ENCODE assay signal across 8 mouse cellular contexts in genomic region chr12:112674132-112675011, GRCm38 (mm10). TPM values are rescaled to one million over a fixed set of nuclear protein-coding genes. Genes with fewer than 3 reads are reported as not detected.
A peak's percentile ranks its signal among the peaks of the same experiment; 100 is the strongest.
DNase-seq lines count a peak whose midpoint lies in the region; ATAC-seq lines count a peak whose summit lies in the region.

Akt1 (minus strand) TSS chr12:112674884.

- peak within 1 kb of the TSS; percentile 95 for H3K4me2 ChIP-seq in forebrain, embryonic 16.5 days (ENCODE audit: low read length)

- ATAC-seq in forebrain, embryonic 16.5 days = peak; percentile 5
- peak; percentile 63 to 65 for ATAC-seq in hematopoietic stem cell, adult 5-6 weeks (replicated peaks in 1 of 2; ENCODE audit: insufficient read depth in 1 of 2, low FRiP score in 2 of 2, low TSS enrichment in 1 of 2, low read depth in 1 of 2, poor library complexity in 2 of 2, severe bottlenecking in 2 of 2)

- peaks cover 8% of the 10 kb centered on the region for H3K27me3 ChIP-seq in forebrain, embryonic 16.5 days (replicated peaks; ENCODE audit: control insufficient read depth, insufficient read depth, low read length)

- H3K4me3 ChIP-seq in forebrain, embryonic 16.5 days (replicated peaks; ENCODE audit: low read length) = peak within 1 kb of the TSS; percentile 94

- 2% methylated on average over 19 of the region's 70 CpGs for WGBS in forebrain, embryonic 16.5 days

- H3K36me3 ChIP-seq in forebrain, embryonic 16.5 days (ENCODE audit: control insufficient read depth, insufficient read depth) = peaks cover 9% of the 10 kb centered on the region; the same call in 1 of the 2 replicates

- no peak for DNase-seq in layer of hippocampus, adult 18-20 months (ENCODE audit: low spot score in 2 of 2)
- DNase-seq in layer of hippocampus, adult 11-12 months (ENCODE audit: low spot score) = no peak
- DNase-seq in c-Kit-positive CD71-positive TER-119-positive erythroid progenitor cells, embryonic 14.5 days (ENCODE audit: low spot score) = peak; percentile 62
- DNase-seq in layer of hippocampus, postnatal 25 days (ENCODE audit: extremely low spot score in 1 of 2, low spot score in 1 of 2) = peak in 1 of 2 experiments; percentile 51
- peak; percentile 55 for DNase-seq in lung, postnatal 25 days (ENCODE audit: low spot score)
- peak; percentile 52 for DNase-seq in right cerebral cortex, postnatal 25 days

- H3K9ac ChIP-seq in forebrain, embryonic 16.5 days (replicated peaks; ENCODE audit: low read depth, low read length) = peak within 1 kb of the TSS; percentile 99

- peaks cover 52% of the 10 kb centered on the region for H3K4me1 ChIP-seq in forebrain, embryonic 16.5 days (replicated peaks; ENCODE audit: control insufficient read depth, insufficient read depth, low read length)

- peak within 1 kb of the TSS; percentile 87 for H3K27ac ChIP-seq in forebrain, embryonic 16.5 days (ENCODE audit: low read length)

- H3K9me3 ChIP-seq in forebrain, embryonic 16.5 days (ENCODE audit: control insufficient read depth, low read length) = no peaks in the 10 kb centered on the region

RNA-seq across cellular contexts. Expression of gene Akt1, which starts in this region (rescaled TPM):
- 100 to 1,000 TPM; 169 to 170 TPM for total RNA-seq in layer of hippocampus, adult 18-20 months (2021)
- 56.9 and 57.1 TPM in 2 replicates for polyA plus RNA-seq in forebrain, embryonic 16.5 days (2015; fragmentation: Nextera tagmentation; extraction: Ambion mirVana)
- total RNA-seq in hematopoietic stem cell, adult 5-6 weeks (2017) = 84.1 and 92.3 TPM in 2 replicates
- 100 to 1,000 TPM; 147 to 158 TPM for total RNA-seq in layer of hippocampus, postnatal 25 days (2021)

Comparison
In these comparisons a context has a peak if more than half of its experiments do, and no peak if none do; other contexts are left out.
1. DNase-seq: peak in c-Kit-positive CD71-positive TER-119-positive erythroid progenitor cells, embryonic 14.5 days (single experiment), lung, postnatal 25 days (single experiment) and right cerebral cortex, postnatal 25 days (single experiment); none in layer of hippocampus, adult 18-20 months (0 of 2) and layer of hippocampus, adult 11-12 months (single experiment).